Mouse (Mus musculus) gastrocnemius, adult 2 months (tissue): ENCODE measurements around the gene Tjap1. TPM values are rescaled to one million over a fixed set of nuclear protein-coding genes. Genes with fewer than 3 reads are reported as not detected.

Experiments
- DNase-seq: peaks from one replicate; pipeline ENCODE4 v3.0.0; 2022
- H3K27ac ChIP-seq: fragments of 200-600 bp; 2 replicates; pipeline ENCODE4 v1.8.1; 2022; ENCODE audit warnings: mild to moderate bottlenecking
- H3K4me3 ChIP-seq: fragments of 200-600 bp; 2 replicates; pipeline ENCODE4 v1.8.1; 2022; ENCODE audit warnings: mild to moderate bottlenecking, moderate library complexity
- CTCF ChIP-seq: fragments of 200-600 bp; IDR thresholded peaks from 2 replicates; pipeline ENCODE4 v1.8.1; 2022; ENCODE audit warnings: antibody characterized with exemption, mild to moderate bottlenecking, moderate library complexity
- intact Hi-C: fragments of 180-260 bp; cut with DNase I; formaldehyde crosslinking; loops from one replicate; pipeline ENCODE4 v1.15.1; 2025
- microRNA-seq: library from miRNA; unstranded; fragments of <30 nt; microRNA quantifications from one replicate; pipeline ENCODE4 v1.2.0, GENCODE M21; 2021
- total RNA-seq, 2 experiments: library from RNA; stranded (reverse); gene quantifications; 2 replicates each; pipeline ENCODE4 v1.2.3; 2021

The Tjap1 gene
- total RNA-seq, 2 experiments from 2014 or later, result 37.2 to 43.8 TPM

DNA sequence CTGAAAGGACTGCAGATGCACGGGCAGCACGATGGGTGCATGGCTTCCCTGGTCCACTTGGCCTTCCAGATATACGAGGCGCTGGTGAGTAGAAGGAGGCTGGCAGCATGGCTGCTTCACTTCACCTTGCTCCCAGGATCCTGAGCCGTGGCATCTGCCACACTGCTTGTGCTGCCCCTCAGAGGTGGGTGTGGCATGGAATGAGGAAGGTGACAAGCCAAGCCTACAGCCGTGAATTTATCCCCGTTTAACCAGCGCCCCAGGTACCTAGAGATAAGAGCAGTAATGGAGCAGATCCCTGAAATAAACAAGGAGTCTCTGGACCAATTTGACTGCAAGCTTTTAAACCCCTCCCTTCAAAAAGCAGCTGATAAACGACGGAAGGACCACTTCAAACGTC, 41.4 kb downstream of the Tjap1 start:
- Histone ChIP-seq H3K4me3 (no peak overlapping the region), H3K27ac (no peak overlapping the region)
- no peak for DNase-seq
- TF ChIP-seq CTCF, result no peak
- intact Hi-C loops, result no loop called here

DNA sequence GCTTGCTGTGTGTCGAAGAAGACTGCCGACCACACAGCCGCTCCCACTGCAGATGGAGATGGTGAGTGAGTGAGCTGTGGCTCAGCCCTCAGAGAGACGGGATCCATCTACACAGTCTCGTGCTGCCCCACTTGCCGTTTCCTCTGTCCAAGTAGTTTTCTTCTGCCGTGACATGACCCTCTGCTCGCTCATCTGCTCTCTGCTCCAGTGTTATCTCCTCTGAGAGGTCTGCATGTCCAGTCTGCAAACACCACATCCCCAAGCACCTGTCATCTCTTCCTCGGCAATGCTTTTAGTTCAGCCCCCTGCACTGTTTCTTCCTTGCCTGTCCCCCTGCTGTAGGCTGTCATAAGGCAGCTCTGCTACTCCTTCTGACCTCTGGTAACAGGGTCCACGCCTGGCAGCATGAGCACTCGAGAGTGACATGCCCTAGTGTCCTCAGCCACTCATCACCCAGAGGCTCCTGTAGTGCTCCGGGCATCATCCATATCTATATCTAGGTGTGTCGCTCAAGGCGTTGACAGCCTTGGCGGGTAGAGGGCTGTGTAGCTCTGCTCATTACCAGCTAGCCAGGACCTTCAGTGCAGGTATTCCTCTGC, 43.2 kb downstream of the Tjap1 start:
- TF ChIP-seq CTCF, result no peak
- no peak overlapping the region for H3K27ac ChIP-seq
- no peak overlapping the region for H3K4me3 ChIP-seq
- DNase-seq, result no peak
- intact Hi-C loops, result no loop called here

GRCm38 (mm10) chr17:46237480-46237879, 45.3 kb downstream of the Tjap1 start:
- Histone ChIP-seq H3K4me3 (no peak overlapping the region), H3K27ac (no peak overlapping the region)
- intact Hi-C loops, result no loop called here
- no peak for DNase-seq
- TF ChIP-seq CTCF, result no peak

GRCm38 (mm10) chr17:46237079-46237478, 45.7 kb downstream of the Tjap1 start:
- no peak for TF ChIP-seq CTCF
- no peak overlapping the region for H3K27ac ChIP-seq

GRCm38 (mm10) chr17:46236067-46236466, 46.8 kb downstream of the Tjap1 start:
- no peak for DNase-seq
- no peak for TF ChIP-seq CTCF
- Histone ChIP-seq H3K4me3 (no peak overlapping the region), H3K27ac (no peak overlapping the region)
- intact Hi-C loops, result no loop called here

More at GRCm38 (mm10) chr17:46237079-46237478, 45.7 kb downstream of the Tjap1 start:
- no peak for DNase-seq
- H3K4me3 ChIP-seq, result no peak overlapping the region
- intact Hi-C loops, result no loop called here

- intact Hi-C loops, result no loop called here
- TF ChIP-seq CTCF, result no peak
These were observed 55.2 kb downstream of the Tjap1 start for GRCm38 (mm10) chr17:46227576-46227975.

DNA sequence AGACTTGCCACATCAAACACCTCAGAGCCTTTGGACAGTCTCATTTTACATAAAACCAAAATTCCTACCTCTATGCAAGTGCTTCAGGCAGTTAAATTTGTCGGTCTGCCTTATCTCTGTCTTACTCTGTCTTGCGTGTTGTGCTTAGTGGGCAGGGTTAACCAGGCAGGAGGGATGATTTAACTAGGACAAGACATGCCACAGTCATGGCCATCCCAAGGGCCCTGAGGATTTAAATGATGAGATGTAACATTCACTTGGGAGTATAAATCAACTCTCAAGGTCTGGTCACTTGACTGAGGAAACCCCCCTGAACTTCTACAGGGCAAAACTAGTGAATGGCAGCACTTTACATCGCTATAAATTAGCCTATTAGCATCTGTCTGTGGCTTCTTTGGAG, 61.2 kb downstream of the Tjap1 start:
- intact Hi-C loops, result no loop called here
- TF ChIP-seq CTCF, result no peak
- no peak overlapping the region for H3K4me3 ChIP-seq
- no peak for DNase-seq
- H3K27ac ChIP-seq, result no peak overlapping the region

More at GRCm38 (mm10) chr17:46227576-46227975, 55.2 kb downstream of the Tjap1 start:
- no peak overlapping the region for H3K4me3 ChIP-seq
- H3K27ac ChIP-seq, result no peak overlapping the region
- DNase-seq, result no peak

- intact Hi-C loops, result no loop called here
- no peak for TF ChIP-seq CTCF
These were observed 72.3 kb downstream of the Tjap1 start for GRCm38 (mm10) chr17:46210550-46210949.

More at GRCm38 (mm10) chr17:46210550-46210949, 72.3 kb downstream of the Tjap1 start:
- no peak overlapping the region for H3K27ac ChIP-seq
- no peak overlapping the region for H3K4me3 ChIP-seq
- DNase-seq, result no peak

Small RNAs within 50 kb of the gene (microRNA-seq; reads per million reads assigned to microRNA genes)
- not detected for gene Mir693

Other genes starting within 250 kb of the Tjap1 start
- 100 to 1,000 TPM in 1 of 2 experiments, 10 to 100 TPM in 1; 84.2 to 104 TPM for gene Mrps18a, start 172.0 kb downstream of the Tjap1 start, total RNA-seq
- under 1 TPM; 0.47 to 0.61 TPM for gene Rsph9, start 138.8 kb downstream of the Tjap1 start, total RNA-seq
- gene Mad2l1bp, start 129.5 kb downstream of the Tjap1 start, total RNA-seq, result 10 to 100 TPM; 20.8 to 25.1 TPM
- 10 to 100 TPM; 52.7 to 55.2 TPM for gene Gtpbp2, start 122.0 kb downstream of the Tjap1 start, total RNA-seq
- gene Polh, start 80.4 kb downstream of the Tjap1 start, total RNA-seq, result 10 to 100 TPM; 11.8 to 14.1 TPM
- gene Xpo5, start 80.2 kb downstream of the Tjap1 start, total RNA-seq, result 10 to 100 TPM; 10.8 to 12.2 TPM
- 10 to 100 TPM; 13.7 to 14.5 TPM for gene Polr1c, start 35.0 kb downstream of the Tjap1 start, total RNA-seq
- gene Yipf3, start 34.9 kb downstream of the Tjap1 start, total RNA-seq, result 10 to 100 TPM; 55.8 to 59.5 TPM
- gene Lrrc73, start 29.5 kb downstream of the Tjap1 start, total RNA-seq, result under 1 TPM in 1 of 2 experiments, not detected in 1; 0.14 TPM
- not detected for gene Dlk2, start 14.4 kb upstream of the Tjap1 start, total RNA-seq
- 1 to 10 TPM; 2.4 to 2.9 TPM for gene Abcc10, start 45.3 kb upstream of the Tjap1 start, total RNA-seq
- gene Zfp318, start 100.7 kb upstream of the Tjap1 start, total RNA-seq, result 10 to 100 TPM; 14.1 to 17.4 TPM
- under 1 TPM; 0.33 to 0.66 TPM for gene Crip3, start 145.9 kb upstream of the Tjap1 start, total RNA-seq
- not detected for gene Slc22a7, start 155.4 kb upstream of the Tjap1 start, total RNA-seq
- under 1 TPM; 0.08 to 0.22 TPM for gene Ttbk1, start 204.6 kb upstream of the Tjap1 start, total RNA-seq
- gene Dnph1, start 213.7 kb upstream of the Tjap1 start, total RNA-seq, result 1 to 10 TPM; 5.2 to 5.7 TPM